Mouse (Mus musculus): ENCODE data around the gene Rep15.

The Rep15 gene

GRCm38 (mm10) chr6:147032303-147032925, at the start of gene Rep15:
Rep15 (plus strand) TSS chr6:147032584.
- DNase-seq: peak; percentile 79

- no peak for DNase-seq
Observed at GRCm38 (mm10) chr6:146984569-146984968, 47.8 kb upstream of the Rep15 start.

GRCm38 (mm10) chr6:146994236-146994635, 38.1 kb upstream of the Rep15 start:
- no peak for DNase-seq

- no peak for DNase-seq
Observed at GRCm38 (mm10) chr6:146995391-146995790, 37.0 kb upstream of the Rep15 start.

GRCm38 (mm10) chr6:146995878-146996277, 36.5 kb upstream of the Rep15 start:
- no peak for DNase-seq

- DNase-seq: no peak
Observed at GRCm38 (mm10) chr6:146997006-146997405, 35.4 kb upstream of the Rep15 start.

GRCm38 (mm10) chr6:146998710-146999109, 33.7 kb upstream of the Rep15 start:
- no peak for DNase-seq

GRCm38 (mm10) chr6:146999302-146999701, 33.1 kb upstream of the Rep15 start:
- no peak for DNase-seq

- DNase-seq: no peak
Observed at GRCm38 (mm10) chr6:146999755-147000154, 32.6 kb upstream of the Rep15 start.

GRCm38 (mm10) chr6:147008148-147008547, 24.2 kb upstream of the Rep15 start:
- no peak for DNase-seq

- no peak for DNase-seq
Observed at GRCm38 (mm10) chr6:147010358-147010757, 22.0 kb upstream of the Rep15 start.

- DNase-seq: no peak
Observed at GRCm38 (mm10) chr6:147010811-147011520, 21.4 kb upstream of the Rep15 start.

- DNase-seq: no peak
Observed at GRCm38 (mm10) chr6:147011555-147011954, 20.8 kb upstream of the Rep15 start.

GRCm38 (mm10) chr6:147011977-147012376, 20.4 kb upstream of the Rep15 start:
- DNase-seq: no peak

- DNase-seq: no peak
Observed at GRCm38 (mm10) chr6:147013546-147013945, 18.8 kb upstream of the Rep15 start.

- DNase-seq: no peak
Observed at GRCm38 (mm10) chr6:147017906-147018305, 14.5 kb upstream of the Rep15 start.

- DNase-seq: no peak
Observed at GRCm38 (mm10) chr6:147018364-147018763, 14.0 kb upstream of the Rep15 start.

- no peak for DNase-seq
Observed at GRCm38 (mm10) chr6:147021181-147021580, 11.2 kb upstream of the Rep15 start.

- DNase-seq: peak; percentile 95
Observed at GRCm38 (mm10) chr6:147022375-147023132, 9.8 kb upstream of the Rep15 start.

GRCm38 (mm10) chr6:147023133-147023395, 9.3 kb upstream of the Rep15 start:
- DNase-seq: peak; percentile 90

GRCm38 (mm10) chr6:147023568-147023967, 8.8 kb upstream of the Rep15 start:
- DNase-seq: peak; percentile 65

- peak; percentile 42 for DNase-seq
Observed at GRCm38 (mm10) chr6:147024761-147025160, 7.6 kb upstream of the Rep15 start.

- DNase-seq: no peak
Observed at GRCm38 (mm10) chr6:147028396-147028795, 4.0 kb upstream of the Rep15 start.

- DNase-seq: peak; percentile 92
Observed at GRCm38 (mm10) chr6:147029591-147029990, 2.8 kb upstream of the Rep15 start.

Data from heart, adult 11 months (tissue).